Mouse (Mus musculus) telencephalon, adult 2 months (tissue): ENCODE results near the gene 4931428F04Rik.
"Not testable (repeated sequence)": the region's sequence is repeated elsewhere in the genome, so short reads cannot be mapped to it uniquely, and the experiment has no call there.

Source experiments
- DNase-seq: peaks from one replicate; pipeline ENCODE4 v3.0.0-alpha.2; 2011; ENCODE audit warnings: low read depth, low spot score

4931428F04Rik gene

GRCm38 (mm10) chr8:105307670-105308069 lies 18.0 kb upstream of the 4931428F04Rik start:
- DNase-seq: no peak

- no peak for DNase-seq
Measured at GRCm38 (mm10) chr8:105306146-105306691, 16.6 kb upstream of the 4931428F04Rik start.

DNA sequence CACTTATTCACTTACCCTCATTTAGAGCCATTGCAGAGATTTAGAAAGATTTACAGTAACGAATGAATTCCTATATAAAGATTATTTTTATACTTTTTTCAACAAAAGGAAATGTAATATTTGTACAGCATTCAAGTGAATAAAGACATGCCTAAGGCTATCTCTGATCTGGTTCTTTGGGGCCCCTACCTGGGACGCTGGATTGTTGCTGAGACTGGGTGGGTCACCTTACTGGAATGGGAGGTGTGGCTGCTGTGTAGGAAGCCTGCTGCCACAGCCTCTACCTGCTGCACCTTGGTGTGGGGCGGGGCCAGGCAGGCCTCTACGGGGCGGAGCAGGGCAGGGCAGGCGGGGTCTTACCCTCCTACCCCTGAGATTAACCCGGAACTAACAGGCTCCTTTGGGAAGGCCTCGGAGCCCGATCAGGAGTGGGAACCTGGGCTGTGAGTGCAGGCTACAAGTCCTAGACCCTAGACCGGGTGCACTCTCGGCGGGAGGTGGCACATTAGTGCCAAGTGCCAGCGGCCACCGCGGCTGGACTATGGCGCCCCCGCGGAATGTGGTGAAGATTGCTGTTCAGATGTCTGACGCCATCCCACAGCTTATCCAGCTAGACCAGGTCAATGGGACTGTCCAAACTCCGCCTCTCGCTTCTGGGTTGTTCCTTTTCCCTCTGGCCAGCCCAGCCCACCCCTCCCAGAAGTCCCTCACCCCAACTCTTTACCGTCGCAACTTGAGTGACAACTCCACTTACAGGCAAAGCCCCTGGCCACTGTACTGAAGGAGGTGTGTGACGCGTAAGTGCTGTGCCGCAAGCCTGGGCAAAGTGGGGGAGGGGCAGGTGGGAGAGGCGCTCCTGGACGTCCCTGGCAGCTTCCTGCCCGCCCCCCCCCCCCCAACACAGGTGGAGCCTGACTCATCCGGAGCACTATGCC lies 15.8 kb upstream of the 4931428F04Rik start, which contains the start of gene Elmo3:
Gene Elmo3 (plus strand): TSS at position 391 of the 935 bp plus-strand sequence.
- DNase-seq: no peak

DNA sequence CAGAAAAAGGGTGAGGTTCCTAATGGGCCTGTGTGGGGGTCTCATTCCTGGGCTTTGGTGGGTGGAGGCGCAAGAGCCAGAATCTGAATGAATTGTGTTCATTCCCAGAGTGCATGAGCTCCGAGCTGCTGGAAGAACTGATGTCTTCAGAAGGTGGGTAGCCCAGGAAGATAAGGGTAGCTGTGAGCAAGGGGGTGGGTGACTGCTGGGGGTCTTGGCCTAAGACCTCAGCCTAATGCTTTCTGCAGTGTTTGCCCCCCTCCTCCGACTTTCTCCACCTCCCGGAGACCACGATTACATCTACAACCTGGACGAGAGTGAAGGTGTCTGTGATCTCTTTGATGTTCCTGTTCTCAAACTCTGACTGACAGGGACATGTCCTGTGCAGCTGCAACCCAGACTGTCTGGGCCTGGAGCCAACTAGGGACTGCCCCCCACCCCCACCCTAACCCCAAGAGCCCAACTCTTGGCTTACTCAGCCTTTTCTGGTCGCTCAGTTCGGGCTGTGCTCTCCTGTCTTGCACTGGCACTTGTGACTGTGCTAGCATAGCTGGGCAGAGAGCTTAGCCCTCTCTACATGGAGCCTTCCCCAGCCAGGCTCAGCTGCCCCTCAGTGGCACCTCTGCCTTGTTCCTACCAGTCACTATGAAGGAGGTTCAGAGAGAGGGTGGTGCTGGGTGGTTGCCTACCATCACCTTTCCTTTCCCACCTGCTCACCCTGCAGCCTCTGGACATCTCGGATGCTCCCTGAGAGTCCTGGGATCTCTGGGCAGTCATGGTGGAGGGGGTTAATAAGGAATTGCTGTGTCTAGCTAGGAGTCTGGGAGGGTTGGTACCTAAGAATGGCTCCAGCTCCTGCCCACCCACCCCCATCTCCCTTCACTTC lies 14.9 kb upstream of the 4931428F04Rik start:
- no peak for DNase-seq

- DNase-seq: no peak
Measured at GRCm38 (mm10) chr8:105303874-105304273, 14.2 kb upstream of the 4931428F04Rik start.

DNA sequence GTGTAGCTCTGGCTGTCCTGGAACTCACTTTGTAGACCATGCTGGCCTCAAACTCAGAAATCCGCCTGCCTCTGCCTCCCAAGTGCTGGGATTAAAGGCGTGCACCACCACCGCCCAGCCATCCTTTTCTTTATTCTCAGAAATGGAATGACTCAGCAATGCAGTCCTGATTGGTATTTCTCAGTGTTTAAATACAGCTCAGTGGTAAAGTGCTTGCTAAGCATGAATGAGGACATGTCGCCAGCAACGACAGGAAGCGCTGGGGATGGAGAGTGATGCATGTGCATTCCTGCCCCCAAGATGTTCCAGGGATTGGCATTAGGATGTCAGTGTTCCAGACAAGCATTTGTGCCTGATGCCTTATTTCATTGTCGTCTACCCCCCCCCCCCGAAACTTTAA lies 13.7 kb upstream of the 4931428F04Rik start:
- no peak for DNase-seq

- DNase-seq: no peak
Measured at GRCm38 (mm10) chr8:105299962-105300361, 10.3 kb upstream of the 4931428F04Rik start.

GRCm38 (mm10) chr8:105298351-105299252 lies 8.9 kb upstream of the 4931428F04Rik start:
- no peak for DNase-seq

DNA sequence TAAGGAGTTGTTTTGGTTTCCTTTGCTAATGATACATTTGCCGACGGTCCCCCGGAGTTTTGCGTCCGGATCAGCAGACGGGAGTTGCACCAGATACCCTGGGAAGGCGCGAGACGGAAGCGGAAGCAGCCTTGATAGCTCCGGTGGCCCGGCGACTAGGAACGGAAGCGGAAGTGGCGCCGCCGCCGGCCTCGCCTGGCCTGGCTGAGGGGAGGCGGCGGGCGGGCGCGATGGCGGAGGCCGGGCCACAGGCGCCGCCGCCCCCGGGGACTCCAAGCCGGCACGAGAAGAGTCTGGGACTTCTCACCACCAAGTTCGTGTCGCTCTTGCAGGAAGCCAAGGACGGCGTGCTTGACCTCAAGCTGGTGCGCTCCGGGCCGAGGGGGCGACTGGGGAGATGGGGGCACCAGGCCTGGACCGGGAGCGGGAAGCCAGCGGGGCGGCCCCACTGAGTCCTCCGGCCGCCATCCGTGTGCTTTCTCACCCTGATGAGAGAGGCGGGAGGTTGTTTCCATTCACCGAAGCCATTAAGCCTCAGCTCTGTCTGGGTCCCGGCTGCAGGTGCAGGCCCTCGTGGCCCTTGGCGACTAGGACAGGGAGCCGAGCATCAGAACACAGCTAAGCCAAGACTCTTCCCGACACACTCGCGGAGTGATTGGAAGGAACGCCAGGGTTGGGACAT lies 8.0 kb upstream of the 4931428F04Rik start, which contains the start of gene E2f4:
Gene E2f4 (plus strand): TSS at position 153 of the 682 bp plus-strand sequence.
- DNase-seq: peak; percentile 91

- no peak for DNase-seq
Measured at GRCm38 (mm10) chr8:105295895-105296573, 6.4 kb upstream of the 4931428F04Rik start, which contains the start of gene Exoc3l. Exoc3l (minus strand) TSS chr8:105296101.

DNA sequence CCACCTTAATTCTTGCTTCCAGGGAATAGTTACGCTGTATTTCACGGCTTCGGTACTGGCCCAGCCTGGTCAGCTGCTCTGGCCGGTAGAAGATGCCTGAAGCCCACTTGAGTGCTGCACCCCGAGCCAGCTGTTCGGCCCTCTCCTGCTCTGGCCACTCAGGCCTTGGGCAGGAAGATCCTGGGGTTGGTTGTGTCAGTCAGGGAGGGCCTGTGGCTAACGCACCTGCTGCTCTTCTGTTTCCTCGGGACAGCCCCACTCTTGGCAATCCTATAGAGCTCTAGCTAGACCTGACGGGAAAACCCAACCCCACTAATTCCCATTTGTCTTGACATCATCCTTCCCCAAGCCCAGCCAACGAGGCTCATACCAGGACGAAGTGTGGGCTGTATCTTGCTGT lies 5.6 kb upstream of the 4931428F04Rik start:
- no peak for DNase-seq

GRCm38 (mm10) chr8:105294776-105295175 lies 5.1 kb upstream of the 4931428F04Rik start:
- DNase-seq: no peak

GRCm38 (mm10) chr8:105293405-105293804 lies 3.7 kb upstream of the 4931428F04Rik start:
- DNase-seq: no peak

GRCm38 (mm10) chr8:105292471-105292870 lies 2.8 kb upstream of the 4931428F04Rik start:
- DNase-seq: no peak

DNA sequence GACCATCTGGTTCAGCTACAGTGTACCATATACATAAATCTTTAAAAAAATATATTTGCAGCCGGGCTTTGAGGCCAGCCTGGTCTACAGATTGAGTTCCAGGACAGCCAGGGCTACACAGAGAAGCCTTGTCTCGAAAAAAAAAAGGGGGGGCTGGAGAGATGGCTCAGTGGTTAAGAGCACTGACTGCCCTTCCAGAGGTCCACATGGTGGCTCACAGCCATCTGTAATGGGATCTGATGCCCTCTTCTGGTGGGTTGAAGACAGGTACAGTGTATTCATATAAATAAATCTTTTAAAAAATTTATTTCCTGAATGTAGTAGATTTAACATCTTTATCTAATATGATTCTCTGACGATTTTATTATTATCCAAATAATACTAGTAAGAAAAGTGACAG lies 2.1 kb upstream of the 4931428F04Rik start:
- not testable (repeated sequence) for DNase-seq

DNA sequence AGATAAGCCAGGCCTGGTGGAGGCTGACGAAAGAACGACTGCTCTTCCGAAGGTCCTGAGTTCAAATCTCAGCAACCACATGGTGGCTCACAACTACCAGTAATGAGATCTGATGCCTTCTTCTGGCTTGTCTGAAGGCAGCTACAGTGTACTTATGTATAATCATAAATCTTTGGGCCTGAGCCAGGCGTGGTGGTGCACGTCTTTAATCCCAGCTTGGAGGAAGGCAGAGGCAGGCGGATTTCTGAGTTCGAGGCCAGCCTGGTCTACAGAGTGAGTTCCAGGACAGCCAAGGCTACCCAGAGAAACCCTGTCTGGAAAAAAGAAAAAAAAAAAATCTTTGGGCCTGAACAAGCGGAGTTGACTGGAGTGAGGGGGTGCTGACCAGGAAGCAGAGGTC lies 1.7 kb upstream of the 4931428F04Rik start:
- not testable (repeated sequence) for DNase-seq

DNA sequence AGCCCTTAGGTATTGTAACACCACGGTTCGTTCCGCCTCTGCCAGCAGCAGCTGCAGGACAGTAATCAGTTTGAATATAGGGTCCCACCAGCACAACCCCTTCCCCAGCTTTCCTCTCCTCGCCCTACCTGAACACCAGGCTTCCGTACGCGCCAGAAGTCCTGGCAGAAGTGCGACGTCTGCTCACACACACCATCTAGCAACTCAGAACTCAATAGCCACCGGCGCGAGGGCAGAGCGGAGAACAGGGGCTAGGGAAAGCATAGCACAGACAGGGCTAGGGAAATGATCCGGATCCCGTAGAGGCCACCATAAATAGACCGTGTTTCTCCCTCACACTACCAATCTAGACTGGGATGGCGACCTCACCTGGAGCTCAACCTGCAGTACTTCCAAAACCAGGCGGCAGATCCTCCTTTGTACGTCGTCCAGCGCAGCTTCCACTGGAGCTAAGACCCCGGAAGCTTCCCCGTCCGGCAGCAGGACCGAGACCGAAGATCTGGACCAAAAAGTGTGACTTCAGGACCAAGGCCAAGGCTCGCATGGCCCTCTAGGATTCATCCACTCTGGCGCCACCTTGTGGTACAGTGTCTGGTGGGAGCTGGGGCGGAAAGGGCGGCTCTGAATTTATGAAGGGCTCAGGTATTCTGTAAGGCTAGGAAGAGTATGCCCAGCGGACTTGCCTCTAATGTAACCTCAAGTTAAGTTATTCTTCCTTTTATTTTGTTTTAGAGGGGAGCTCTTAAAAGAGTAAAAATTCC lies 1.1 kb upstream of the 4931428F04Rik start:
- DNase-seq: no peak

GRCm38 (mm10) chr8:105288958-105289732 lies 519 bp downstream of the 4931428F04Rik start:
- peak; percentile 97 for DNase-seq
